Mouse (Mus musculus) lung, embryonic 15.5 days (tissue): ENCODE results near the gene Arl6ip5. TPM values are rescaled to one million over a fixed set of nuclear protein-coding genes. Genes with fewer than 3 reads are reported as not detected.
A peak's percentile ranks its signal among the peaks of the same experiment; 100 is the strongest.
"Not testable (repeated sequence)": the region's sequence is repeated elsewhere in the genome, so short reads cannot be mapped to it uniquely, and the experiment has no call there.

Experiments used
- ATAC-seq: fragments of 200-750 bp; cut with Nextera tagmentation; 2 replicates; pipeline ENCODE4 v1.8.0; 2017; ENCODE audit warnings: moderate number of reproducible peaks, borderline replicate concordance; ENCODE audit not compliant: low FRiP score, low TSS enrichment; ENCODE audit errors: extremely low read depth
- H3K27ac ChIP-seq: fragments of 300-500 bp; sonication (generic); 2 replicates; pipeline ENCODE4 v1.5.1; 2015; ENCODE audit warnings: moderate library complexity, mild to moderate bottlenecking, inconsistent platforms
- H3K27me3 ChIP-seq: fragments of 300-500 bp; sonication (generic); 2 replicates; pipeline ENCODE4 v1.6.1; 2015; ENCODE audit warnings: inconsistent platforms
- H3K36me3 ChIP-seq: fragments of 300-500 bp; sonication (generic); 2 replicates; pipeline ENCODE4 v1.6.1; 2015; ENCODE audit warnings: inconsistent platforms
- H3K4me1 ChIP-seq: fragments of 300-500 bp; sonication (generic); 2 replicates; pipeline ENCODE4 v1.6.1; 2015; ENCODE audit warnings: inconsistent platforms
- H3K4me2 ChIP-seq: fragments of 300-500 bp; sonication (generic); 2 replicates; pipeline ENCODE4 v1.6.1; 2015; ENCODE audit warnings: inconsistent platforms, mild to moderate bottlenecking, moderate library complexity
- H3K4me3 ChIP-seq: fragments of 300-500 bp; sonication (generic); 2 replicates; pipeline ENCODE4 v1.5.1; 2015; ENCODE audit warnings: mild to moderate bottlenecking, inconsistent platforms
- H3K9ac ChIP-seq: fragments of 300-500 bp; sonication (generic); 2 replicates; pipeline ENCODE4 v1.6.1; 2015; ENCODE audit warnings: inconsistent platforms
- H3K9me3 ChIP-seq: fragments of 300-500 bp; sonication (generic); 2 replicates; pipeline ENCODE4 v1.6.1; 2016; ENCODE audit warnings: inconsistent platforms
- WGBS: fragments of 180-500 bp; shearing (Covaris S2); methylation state at CpG from one replicate; pipeline ENCODE4 v1.1.7; 2015; 5-methylcytosine and 5-hydroxymethylcytosine counted together
- polyA plus RNA-seq: library from polyadenylated mRNA; unstranded; fragments of >200 nt; fragmentation: Nextera tagmentation; extraction: Ambion mirVana; gene quantifications from 2 replicates; pipeline ENCODE4 v1.2.1, GENCODE M21; 2015

Gene Arl6ip5
- polyA plus RNA-seq, 1 experiment from 2014 or later, result 62.3 TPM

DNA sequence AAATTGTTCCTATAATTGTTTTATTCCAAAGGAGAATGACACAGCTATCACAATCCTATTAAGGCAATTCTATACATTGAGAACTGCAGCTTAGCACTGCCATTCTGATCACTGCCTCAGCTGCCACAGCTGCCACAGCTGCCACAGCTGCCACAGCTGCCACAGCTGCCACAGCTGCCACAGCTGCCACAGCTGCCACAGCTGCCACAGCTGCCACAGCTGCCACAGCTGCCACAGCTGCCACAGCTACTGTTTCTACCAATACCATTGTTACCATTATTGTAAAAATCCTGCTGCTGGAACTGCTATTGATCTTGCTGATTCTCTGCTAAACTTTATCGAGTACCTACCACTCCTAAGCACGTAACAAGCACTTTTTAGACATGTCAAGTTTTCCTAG is 49.4 kb downstream of the Arl6ip5 start:
- WGBS, result 77% methylated on average over 2 of the region's 2 CpGs
- not testable (repeated sequence) for H3K9me3 ChIP-seq, H3K36me3 ChIP-seq, H3K27me3 ChIP-seq, H3K9ac ChIP-seq, ATAC-seq, H3K27ac ChIP-seq, H3K4me3 ChIP-seq, H3K4me1 ChIP-seq, H3K4me2 ChIP-seq

DNA sequence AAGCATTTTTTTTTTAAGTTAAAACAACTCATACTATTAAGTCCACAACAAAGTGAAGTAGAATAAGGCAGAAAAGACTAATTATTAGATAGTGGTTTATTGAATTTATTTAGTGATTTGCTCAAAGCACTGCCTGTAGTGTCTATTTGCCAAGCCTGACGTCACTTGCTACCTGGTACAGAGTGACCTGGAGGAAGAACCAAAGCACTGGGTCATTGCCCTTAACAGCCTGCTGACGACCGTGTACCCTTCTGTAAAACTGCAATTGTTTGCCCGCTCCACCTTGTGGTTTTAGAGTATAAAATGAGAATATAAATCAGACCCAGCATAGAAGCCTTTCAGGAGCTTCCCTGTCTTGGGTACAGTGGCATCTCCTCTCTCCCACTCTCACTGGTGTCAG is 51.7 kb downstream of the Arl6ip5 start:
- no peak overlapping the region for H3K4me3 ChIP-seq
- no peaks in the 10 kb centered on the region for H3K9me3 ChIP-seq
- ATAC-seq, result no peak
- H3K36me3 ChIP-seq, result no peaks in the 10 kb centered on the region
- no peaks in the 10 kb centered on the region for H3K4me1 ChIP-seq
- H3K27me3 ChIP-seq, result no peaks in the 10 kb centered on the region
- H3K27ac ChIP-seq, result no peak overlapping the region
- H3K4me2 ChIP-seq, result no peak overlapping the region
- 70% methylated on average over 4 of the region's 4 CpGs for WGBS
- no peak overlapping the region for H3K9ac ChIP-seq

DNA sequence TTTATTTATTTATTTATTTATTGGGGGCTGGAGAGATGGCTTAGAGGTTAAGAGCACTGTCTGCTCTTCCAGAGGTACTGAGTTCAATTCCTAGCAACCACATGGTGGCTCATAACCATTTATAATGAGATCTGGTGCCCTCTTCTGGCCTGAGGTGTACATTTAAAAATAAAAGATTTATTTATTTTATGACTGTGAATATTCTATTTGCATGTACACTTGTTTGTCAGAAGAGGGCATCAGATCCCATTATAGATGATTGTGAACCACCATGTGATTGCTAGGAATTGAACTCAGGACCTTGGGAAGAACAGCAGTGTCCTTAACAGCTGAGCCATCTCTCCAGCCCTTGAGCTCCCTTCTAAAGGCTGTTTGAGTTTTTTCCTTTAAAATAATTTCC is 53.3 kb downstream of the Arl6ip5 start:
- H3K36me3 ChIP-seq, H3K4me2 ChIP-seq, H3K4me1 ChIP-seq, ATAC-seq, H3K9ac ChIP-seq, H3K9me3 ChIP-seq, H3K27ac ChIP-seq, H3K4me3 ChIP-seq, H3K27me3 ChIP-seq: not testable (repeated sequence)

DNA sequence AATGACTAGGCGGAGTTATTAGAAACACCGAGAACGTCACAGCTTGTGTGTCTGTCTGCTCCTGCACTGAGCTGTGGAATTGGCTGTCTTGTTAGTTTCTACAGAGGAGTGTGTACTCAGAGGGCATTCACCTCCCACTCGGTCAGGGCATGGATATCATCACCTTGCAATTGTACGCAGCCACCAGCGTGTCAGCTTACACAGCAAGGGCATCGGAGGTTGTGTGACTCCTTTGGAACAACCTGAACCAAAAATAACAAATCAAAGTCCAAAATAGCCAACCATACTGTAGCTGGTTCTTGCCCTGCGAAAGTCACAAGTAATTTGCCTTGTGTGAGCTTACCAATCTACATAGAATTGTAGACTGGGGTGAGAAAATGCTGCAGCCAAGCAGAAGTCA is 54.8 kb downstream of the Arl6ip5 start:
- Histone ChIP-seq H3K4me2 (no peak overlapping the region), H3K27me3 (no peaks in the 10 kb centered on the region), H3K27ac (no peak overlapping the region), H3K4me3 (no peak overlapping the region), H3K4me1 (no peaks in the 10 kb centered on the region), H3K36me3 (no peaks in the 10 kb centered on the region), H3K9me3 (no peaks in the 10 kb centered on the region), H3K9ac (no peak overlapping the region)
- no peak for ATAC-seq
- 52% methylated on average over 8 of the region's 8 CpGs for WGBS

DNA sequence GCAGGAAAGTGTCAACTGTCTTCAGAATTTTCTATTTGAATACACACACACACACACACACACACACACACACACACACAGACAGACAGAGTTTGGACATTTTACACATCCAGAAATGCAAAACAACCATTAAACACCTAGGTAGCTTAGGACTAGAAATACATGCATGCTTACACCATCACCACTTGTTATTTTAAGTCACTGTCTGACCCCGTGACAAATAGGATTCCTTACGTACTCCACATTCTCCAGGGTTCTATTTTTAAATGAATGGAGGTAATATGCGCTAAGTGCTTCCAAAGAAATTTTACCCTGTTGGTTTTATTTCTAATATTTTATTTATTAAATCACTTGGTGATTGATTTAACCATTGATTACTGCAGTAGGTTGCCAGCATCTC is 55.2 kb downstream of the Arl6ip5 start:
- WGBS, result 65% methylated on average over 3 of the region's 3 CpGs
- Histone ChIP-seq H3K4me3 (no peak overlapping the region), H3K4me2 (no peak overlapping the region), H3K9ac (no peak overlapping the region), H3K27ac (no peak overlapping the region), H3K4me1 (no peaks in the 10 kb centered on the region), H3K9me3 (no peaks in the 10 kb centered on the region), H3K36me3 (no peaks in the 10 kb centered on the region), H3K27me3 (no peaks in the 10 kb centered on the region)
- no peak for ATAC-seq

DNA sequence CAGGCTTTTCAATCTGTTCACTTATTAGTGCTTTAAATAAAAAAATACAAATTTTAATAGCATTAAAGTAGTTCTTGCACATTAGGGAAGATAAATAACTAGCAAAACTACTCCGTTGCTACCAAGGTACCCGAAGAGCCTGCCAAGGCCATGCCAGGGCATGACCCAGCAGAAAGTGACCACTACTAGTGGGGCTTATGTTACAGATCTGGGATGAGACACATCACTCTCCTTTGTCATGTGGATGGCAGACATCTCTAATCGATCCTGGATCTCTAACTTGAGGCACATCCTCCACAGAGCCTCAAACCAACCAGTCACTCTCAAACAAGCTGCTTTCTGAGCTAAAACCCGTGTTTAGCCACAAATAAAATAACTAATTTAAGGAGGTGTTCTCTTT is 56.2 kb downstream of the Arl6ip5 start:
- H3K9ac ChIP-seq, result no peak overlapping the region
- H3K4me3 ChIP-seq, result no peak overlapping the region
- no peaks in the 10 kb centered on the region for H3K4me1 ChIP-seq
- no peak for ATAC-seq
- H3K36me3 ChIP-seq, result no peaks in the 10 kb centered on the region
- H3K9me3 ChIP-seq, result no peaks in the 10 kb centered on the region
- H3K27me3 ChIP-seq, result no peaks in the 10 kb centered on the region
- 71% methylated on average over 4 of the region's 4 CpGs for WGBS
- H3K27ac ChIP-seq, result no peak overlapping the region
- H3K4me2 ChIP-seq, result no peak overlapping the region

DNA sequence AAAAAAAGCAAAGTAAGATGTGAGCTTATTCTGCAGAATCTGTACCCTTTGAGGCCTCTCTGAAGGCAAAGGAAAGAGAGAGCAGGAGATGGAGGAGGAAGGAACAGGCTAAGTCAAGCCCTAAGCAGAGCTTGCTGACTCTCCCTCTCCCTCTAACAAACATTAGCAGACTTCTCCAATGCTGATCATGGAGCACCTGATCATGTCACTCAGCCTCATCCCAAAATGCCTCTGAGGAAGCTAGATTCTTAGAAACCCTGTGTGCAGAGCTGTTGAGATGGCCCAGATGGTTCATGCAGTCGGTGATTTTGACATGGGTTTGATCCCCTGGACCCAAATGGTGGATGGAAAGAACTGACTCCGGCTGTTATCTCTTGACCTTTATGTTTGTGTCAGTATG is 56.6 kb downstream of the Arl6ip5 start:
- H3K27ac ChIP-seq, result no peak overlapping the region
- WGBS, result 73% methylated on average over 2 of the region's 2 CpGs
- H3K27me3 ChIP-seq, result no peaks in the 10 kb centered on the region
- H3K4me3 ChIP-seq, result no peak overlapping the region
- H3K36me3 ChIP-seq, result no peaks in the 10 kb centered on the region
- H3K9me3 ChIP-seq, result no peaks in the 10 kb centered on the region
- no peaks in the 10 kb centered on the region for H3K4me1 ChIP-seq
- no peak overlapping the region for H3K9ac ChIP-seq
- ATAC-seq, result no peak
- no peak overlapping the region for H3K4me2 ChIP-seq

DNA sequence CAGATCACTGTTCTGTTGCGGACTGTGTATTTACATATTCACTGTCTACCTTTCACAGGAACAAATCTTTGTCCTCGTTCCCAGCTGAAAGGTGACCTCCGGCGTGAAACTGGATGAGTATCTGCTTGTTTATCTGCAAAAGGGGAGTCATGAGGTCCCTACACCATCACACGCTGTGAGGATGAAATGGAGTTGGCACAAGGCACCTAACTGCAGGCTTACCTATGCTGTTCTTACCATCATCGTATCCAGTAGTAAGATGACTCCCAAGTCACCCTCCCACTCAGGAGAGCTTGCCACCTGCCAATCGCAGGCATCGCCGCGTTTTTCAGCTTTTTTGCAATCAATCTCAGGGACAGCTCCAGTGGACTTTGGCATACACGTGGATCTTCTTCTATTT is 59.1 kb downstream of the Arl6ip5 start:
- 71% methylated on average over 11 of the region's 11 CpGs for WGBS
- peaks cover 12% of the 10 kb centered on the region for H3K4me1 ChIP-seq
- no peak overlapping the region for H3K27ac ChIP-seq
- no peak overlapping the region for H3K4me2 ChIP-seq
- no peaks in the 10 kb centered on the region for H3K9me3 ChIP-seq
- no peaks in the 10 kb centered on the region for H3K36me3 ChIP-seq
- H3K9ac ChIP-seq, result no peak overlapping the region
- H3K27me3 ChIP-seq, result no peaks in the 10 kb centered on the region
- no peak overlapping the region for H3K4me3 ChIP-seq
- ATAC-seq, result no peak

DNA sequence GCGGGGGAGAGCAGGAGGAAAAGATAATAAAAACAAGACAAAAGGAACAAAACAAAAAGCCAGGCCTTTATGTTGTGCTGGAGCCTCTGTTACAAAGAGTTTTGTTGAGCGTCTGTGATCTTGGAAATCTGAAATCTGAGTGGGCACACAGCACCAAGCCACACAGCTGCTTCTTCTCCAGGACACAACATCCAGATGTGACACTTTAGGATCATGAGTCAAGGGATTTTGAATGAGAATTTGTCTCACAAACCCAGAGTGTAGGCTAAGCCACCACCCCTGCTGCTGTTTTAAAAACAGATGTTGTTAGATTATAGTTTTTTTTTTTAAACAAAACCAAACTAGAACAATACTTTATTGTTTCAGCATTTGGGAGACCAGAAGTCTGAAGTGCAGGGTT is 61.9 kb downstream of the Arl6ip5 start:
- no peak overlapping the region for H3K4me3 ChIP-seq
- peaks cover 21% of the 10 kb centered on the region for H3K4me1 ChIP-seq
- no peak overlapping the region for H3K9ac ChIP-seq
- H3K27ac ChIP-seq, result peak overlapping the region; percentile 57
- peak; percentile 68; the same call in 1 of the 2 replicates for ATAC-seq
- H3K4me2 ChIP-seq, result no peak overlapping the region
- H3K36me3 ChIP-seq, result no peaks in the 10 kb centered on the region
- H3K9me3 ChIP-seq, result no peaks in the 10 kb centered on the region
- H3K27me3 ChIP-seq, result no peaks in the 10 kb centered on the region; the same call in 1 of the 2 replicates
- 49% methylated on average over 2 of the region's 2 CpGs for WGBS

DNA sequence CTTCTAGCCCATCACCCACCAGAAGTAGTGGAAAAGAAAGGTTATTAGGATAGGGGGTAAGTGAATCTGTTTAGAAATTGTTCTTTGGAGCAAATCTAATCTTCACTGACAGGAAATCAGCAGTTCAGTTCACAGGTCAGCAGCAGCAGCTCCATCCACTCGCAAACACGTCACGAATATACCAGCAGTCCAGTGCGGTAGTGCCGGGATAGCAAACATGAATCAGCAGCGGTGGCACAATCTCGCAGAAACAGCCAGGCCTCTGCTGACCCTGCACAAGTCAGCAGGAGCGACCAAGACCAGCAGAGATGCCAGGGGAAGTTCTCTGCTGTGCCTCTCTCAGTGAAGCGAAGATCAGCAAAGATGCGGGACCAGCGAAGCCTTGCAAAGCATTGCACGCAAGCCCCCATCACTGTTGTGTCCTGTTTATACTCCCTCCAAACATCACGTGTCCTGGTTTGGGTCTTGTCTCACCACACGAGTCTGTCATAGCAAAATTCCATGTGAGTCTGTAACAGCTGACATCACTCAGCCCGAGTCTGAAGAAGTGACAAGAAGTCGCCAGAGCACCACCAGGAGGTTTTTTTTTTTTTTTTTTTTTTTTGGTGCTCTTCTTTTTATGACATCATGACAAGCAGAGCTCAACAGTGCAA is 62.7 kb downstream of the Arl6ip5 start:
- WGBS, result 36% methylated on average over 16 of the region's 16 CpGs
- no peaks in the 10 kb centered on the region; the same call in 1 of the 2 replicates for H3K27me3 ChIP-seq
- ATAC-seq, result peak; percentile 72; the same call in 1 of the 2 replicates
- H3K9ac ChIP-seq, result no peak overlapping the region
- H3K27ac ChIP-seq, result peak overlapping the region; percentile 57
- no peak overlapping the region for H3K4me3 ChIP-seq
- H3K36me3 ChIP-seq, result no peaks in the 10 kb centered on the region
- no peaks in the 10 kb centered on the region for H3K9me3 ChIP-seq
- H3K4me1 ChIP-seq, result peaks cover 24% of the 10 kb centered on the region
- H3K4me2 ChIP-seq, result peak overlapping the region; percentile 22; the same call in 1 of the 2 replicates

DNA sequence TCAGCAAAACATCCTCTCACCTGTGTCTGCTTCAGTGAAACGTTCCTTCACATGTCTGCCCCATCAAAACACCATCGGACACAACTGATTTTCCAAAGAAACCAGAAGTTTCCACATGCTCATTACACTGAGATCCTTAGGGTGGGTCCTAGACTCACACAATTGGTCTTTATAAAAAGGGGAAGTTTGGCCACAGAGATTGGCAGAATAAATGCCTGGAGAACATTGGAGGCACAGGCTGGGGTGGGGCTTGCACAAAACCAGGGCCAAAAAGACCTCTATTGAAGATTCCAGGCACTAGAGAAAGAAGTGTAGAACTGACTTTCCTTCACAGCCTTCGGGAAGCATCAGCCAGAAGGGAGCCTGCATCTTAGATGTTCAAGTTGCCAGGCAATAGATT is 63.3 kb downstream of the Arl6ip5 start:
- Histone ChIP-seq H3K9ac (no peak overlapping the region), H3K27me3 (no peaks in the 10 kb centered on the region; the same call in 1 of the 2 replicates), H3K9me3 (no peaks in the 10 kb centered on the region), H3K4me1 (peaks cover 29% of the 10 kb centered on the region), H3K4me2 (no peak overlapping the region), H3K27ac (no peak overlapping the region), H3K36me3 (no peaks in the 10 kb centered on the region), H3K4me3 (no peak overlapping the region)
- WGBS, result 69% methylated on average over 3 of the region's 3 CpGs
- no peak for ATAC-seq

DNA sequence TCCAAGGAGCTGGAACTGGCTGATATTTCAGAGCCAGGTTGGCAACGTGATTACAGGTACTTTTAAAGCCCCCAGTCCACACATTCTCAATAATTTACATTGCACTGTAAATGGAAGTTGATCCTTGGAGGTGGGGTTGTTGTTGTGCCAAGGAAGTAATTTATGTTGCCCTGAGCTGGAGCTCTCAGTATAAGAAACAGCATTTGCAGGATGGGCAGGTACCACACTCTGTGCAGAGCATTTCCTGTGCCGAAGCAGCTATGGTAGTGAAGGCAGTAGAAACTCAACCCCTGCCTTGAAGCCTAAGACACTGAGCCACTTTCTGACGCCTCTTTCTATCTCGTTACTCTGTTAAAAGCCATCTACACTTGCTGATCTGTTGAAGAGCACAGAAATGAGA is 65.3 kb downstream of the Arl6ip5 start:
- WGBS, result 55% methylated on average over 4 of the region's 4 CpGs
- Histone ChIP-seq H3K4me3 (no peak overlapping the region), H3K4me2 (no peak overlapping the region), H3K9ac (no peak overlapping the region), H3K4me1 (peaks cover 36% of the 10 kb centered on the region), H3K27me3 (no peaks in the 10 kb centered on the region; the same call in 1 of the 2 replicates), H3K9me3 (no peaks in the 10 kb centered on the region), H3K36me3 (no peaks in the 10 kb centered on the region), H3K27ac (no peak overlapping the region)
- ATAC-seq, result no peak

DNA sequence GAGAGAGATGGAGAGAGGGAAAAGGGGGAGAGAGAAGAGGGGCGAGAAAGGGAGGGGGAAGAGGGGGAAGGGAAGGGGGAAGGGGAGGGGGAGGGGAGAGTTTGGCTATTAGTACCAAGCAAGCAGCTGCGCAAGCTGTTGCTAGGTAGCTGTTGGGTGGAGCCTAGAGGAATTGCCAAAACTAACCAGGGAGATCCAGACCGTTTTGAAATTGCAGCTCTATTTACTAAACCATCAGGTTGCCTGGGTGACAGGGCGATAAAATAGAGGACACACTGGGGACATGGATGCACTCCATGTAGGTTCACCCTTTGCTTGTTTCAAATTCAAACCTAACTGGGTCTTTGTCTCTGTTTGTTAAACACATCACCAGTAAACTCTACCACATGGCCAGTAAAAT is 65.9 kb downstream of the Arl6ip5 start:
- H3K27ac ChIP-seq, result no peak overlapping the region
- WGBS, result 37% methylated on average over 4 of the region's 4 CpGs

More for the DNA sequence above, 65.9 kb downstream of the Arl6ip5 start:
- peaks cover 36% of the 10 kb centered on the region for H3K4me1 ChIP-seq
- H3K27me3 ChIP-seq, result no peaks in the 10 kb centered on the region; the same call in 1 of the 2 replicates
- no peak overlapping the region for H3K4me3 ChIP-seq
- H3K9me3 ChIP-seq, result no peaks in the 10 kb centered on the region
- H3K9ac ChIP-seq, result no peak overlapping the region
- no peak for ATAC-seq
- H3K4me2 ChIP-seq, result no peak overlapping the region
- H3K36me3 ChIP-seq, result no peaks in the 10 kb centered on the region
